Mouse (Mus musculus) hindbrain, embryonic 10.5 days (tissue): ENCODE data around the gene Pola1. TPM values are rescaled to one million over a fixed set of nuclear protein-coding genes. Genes with fewer than 3 reads are reported as not detected.

ENCODE experiments used
- DNase-seq: peaks from one replicate; pipeline ENCODE4 v3.0.0-alpha.2; 2017; ENCODE audit warnings: low spot score
- H3K27ac ChIP-seq: fragments of 300-500 bp; sonication (generic); 2 replicates; pipeline ENCODE4 v1.5.1; 2016; ENCODE audit warnings: mild to moderate bottlenecking, moderate library complexity
- H3K27me3 ChIP-seq: fragments of 300-500 bp; sonication (generic); 2 replicates; pipeline ENCODE4 v1.6.1; 2016; ENCODE audit warnings: mild to moderate bottlenecking; ENCODE audit not compliant: poor library complexity, insufficient read depth, severe bottlenecking
- H3K36me3 ChIP-seq: fragments of 300-500 bp; sonication (generic); 2 replicates; pipeline ENCODE4 v1.6.1; 2016; ENCODE audit warnings: mild to moderate bottlenecking, moderate library complexity
- H3K4me1 ChIP-seq: fragments of 300-500 bp; sonication (generic); replicated peaks from 2 replicates; pipeline ENCODE4 v1.6.1; 2016; ENCODE audit warnings: mild to moderate bottlenecking
- H3K4me3 ChIP-seq: fragments of 300-500 bp; sonication (generic); 2 replicates; pipeline ENCODE4 v1.5.1; 2016; ENCODE audit warnings: mild to moderate bottlenecking, moderate library complexity
- H3K9me3 ChIP-seq: fragments of 300-500 bp; sonication (generic); 2 replicates; pipeline ENCODE4 v1.6.1; 2016; ENCODE audit warnings: mild to moderate bottlenecking, moderate library complexity
- WGBS: fragments of 180-500 bp; shearing (Covaris S2); methylation state at CpG from one replicate; pipeline ENCODE4 v1.1.7; 2016; 5-methylcytosine and 5-hydroxymethylcytosine counted together
- polyA plus RNA-seq: library from polyadenylated mRNA; unstranded; fragments of >200 nt; fragmentation: Nextera tagmentation; extraction: Ambion mirVana; gene quantifications from 2 replicates; pipeline ENCODE4 v1.2.1, GENCODE M21; 2016

The Pola1 gene
- polyA plus RNA-seq, 1 experiment from 2014 or later = 14.7 TPM

- no peaks in the 10 kb centered on the region for H3K9me3 ChIP-seq
- H3K36me3 ChIP-seq = no peaks in the 10 kb centered on the region
- WGBS = 85% methylated on average over 3 of the region's 3 CpGs
- no peak overlapping the region for H3K4me3 ChIP-seq
- H3K4me1 ChIP-seq = no peaks in the 10 kb centered on the region
- no peak overlapping the region for H3K27ac ChIP-seq
- no peak for DNase-seq
- H3K27me3 ChIP-seq = no peaks in the 10 kb centered on the region
Observed at GRCm38 (mm10) chrX:93397089-93397488, 234.9 kb downstream of the Pola1 start.

GRCm38 (mm10) chrX:93377285-93377972, 254.5 kb downstream of the Pola1 start:
- Histone ChIP-seq H3K36me3 (no peaks in the 10 kb centered on the region), H3K4me3 (no peak overlapping the region), H3K27ac (no peak overlapping the region), H3K4me1 (no peaks in the 10 kb centered on the region), H3K9me3 (no peaks in the 10 kb centered on the region), H3K27me3 (no peaks in the 10 kb centered on the region)
- WGBS = 90% methylated on average over 9 of the region's 9 CpGs
- no peak for DNase-seq

DNA sequence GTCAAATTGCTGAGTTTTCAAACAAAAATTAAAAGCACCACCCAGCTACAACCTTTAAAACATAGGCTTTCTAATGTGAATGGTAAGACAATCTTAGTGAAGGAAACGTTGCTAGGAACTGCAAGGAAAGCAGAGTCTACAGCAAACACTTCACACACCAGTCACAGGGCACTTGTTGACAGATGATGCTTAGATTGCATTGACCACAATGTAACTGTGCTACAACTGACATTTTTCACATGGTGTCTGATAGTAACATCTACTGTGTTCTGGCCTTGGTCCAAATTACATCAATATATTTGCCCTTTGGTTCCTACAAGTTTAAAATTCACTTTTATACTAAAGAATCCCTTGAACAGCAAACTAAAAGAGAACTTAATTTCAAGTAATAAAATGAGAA, 258.5 kb downstream of the Pola1 start:
- Histone ChIP-seq H3K4me3 (no peak overlapping the region), H3K4me1 (no peaks in the 10 kb centered on the region), H3K27me3 (no peaks in the 10 kb centered on the region), H3K36me3 (no peaks in the 10 kb centered on the region), H3K9me3 (no peaks in the 10 kb centered on the region), H3K27ac (no peak overlapping the region)
- DNase-seq = no peak
- 61% methylated on average over 1 of the region's 1 CpGs for WGBS

DNA sequence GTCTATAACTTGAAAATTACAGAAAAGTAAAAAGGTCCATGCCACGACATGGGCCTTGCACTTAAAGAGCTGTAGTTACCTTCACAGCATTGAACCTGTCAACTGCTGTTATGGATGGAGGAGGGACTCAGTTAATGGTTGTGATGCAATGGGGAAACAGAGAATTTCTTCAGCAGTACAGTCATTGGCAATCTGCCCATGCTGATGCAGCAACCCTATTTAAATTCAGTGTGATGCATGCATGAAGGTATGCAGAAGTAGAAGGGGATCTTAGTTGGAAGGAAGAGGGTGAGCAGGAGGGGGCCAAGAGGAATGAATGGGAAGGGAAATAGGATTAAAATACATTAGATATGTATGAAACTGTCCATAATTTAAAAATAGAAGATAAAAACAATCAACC, 262.2 kb downstream of the Pola1 start:
- Histone ChIP-seq H3K36me3 (no peaks in the 10 kb centered on the region), H3K27ac (no peak overlapping the region), H3K4me1 (no peaks in the 10 kb centered on the region), H3K9me3 (no peaks in the 10 kb centered on the region), H3K27me3 (no peaks in the 10 kb centered on the region), H3K4me3 (no peak overlapping the region)
- 86% methylated on average over 1 of the region's 1 CpGs for WGBS
- DNase-seq = no peak

GRCm38 (mm10) chrX:93368211-93368610, 263.7 kb downstream of the Pola1 start:
- no peak overlapping the region for H3K27ac ChIP-seq
- H3K27me3 ChIP-seq = no peaks in the 10 kb centered on the region
- WGBS = 90% methylated on average over 3 of the region's 3 CpGs
- no peaks in the 10 kb centered on the region for H3K4me1 ChIP-seq
- no peaks in the 10 kb centered on the region for H3K9me3 ChIP-seq
- H3K36me3 ChIP-seq = no peaks in the 10 kb centered on the region
- no peak for DNase-seq
- no peak overlapping the region for H3K4me3 ChIP-seq

GRCm38 (mm10) chrX:93321336-93321735, 310.6 kb downstream of the Pola1 start:
- H3K27ac ChIP-seq = no peak overlapping the region
- H3K4me1 ChIP-seq = no peaks in the 10 kb centered on the region
- 82% methylated on average over 1 of the region's 1 CpGs for WGBS
- H3K9me3 ChIP-seq = no peaks in the 10 kb centered on the region
- no peak for DNase-seq
- no peaks in the 10 kb centered on the region for H3K27me3 ChIP-seq
- H3K36me3 ChIP-seq = no peaks in the 10 kb centered on the region
- no peak overlapping the region for H3K4me3 ChIP-seq

- Histone ChIP-seq H3K4me1 (no peaks in the 10 kb centered on the region), H3K4me3 (no peak overlapping the region), H3K36me3 (no peaks in the 10 kb centered on the region), H3K27ac (no peak overlapping the region), H3K27me3 (no peaks in the 10 kb centered on the region), H3K9me3 (no peaks in the 10 kb centered on the region)
- DNase-seq = no peak
- 87% methylated on average over 2 of the region's 2 CpGs for WGBS
Observed at GRCm38 (mm10) chrX:93319979-93320378, 312.0 kb downstream of the Pola1 start.

DNA sequence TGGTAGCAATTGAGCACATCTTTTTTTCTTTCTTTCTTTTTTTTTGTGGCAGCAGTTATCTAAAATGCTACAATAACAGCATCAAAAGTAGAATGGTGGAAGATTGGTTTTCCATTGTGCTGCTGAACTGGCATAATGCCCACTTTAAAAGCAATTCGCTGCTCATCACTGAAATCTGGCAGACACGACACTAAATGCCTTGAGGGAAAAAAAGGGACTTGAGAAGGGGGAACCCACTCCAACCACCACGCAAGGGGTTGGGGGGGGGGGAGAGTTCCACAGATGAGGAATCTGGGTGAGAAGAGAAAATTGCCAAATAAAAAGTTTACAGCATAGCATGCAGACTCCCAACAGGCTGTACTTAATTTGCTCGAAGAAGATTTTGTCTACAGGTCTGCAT, 314.4 kb downstream of the Pola1 start:
- no peaks in the 10 kb centered on the region for H3K36me3 ChIP-seq
- H3K4me3 ChIP-seq = no peak overlapping the region
- H3K9me3 ChIP-seq = no peaks in the 10 kb centered on the region
- no peaks in the 10 kb centered on the region for H3K4me1 ChIP-seq
- no peak overlapping the region for H3K27ac ChIP-seq
- H3K27me3 ChIP-seq = no peaks in the 10 kb centered on the region
- 77% methylated on average over 4 of the region's 4 CpGs for WGBS
- no peak for DNase-seq

- Histone ChIP-seq H3K4me3 (no peak overlapping the region), H3K27me3 (peaks cover 59% of the 10 kb centered on the region), H3K36me3 (no peaks in the 10 kb centered on the region), H3K9me3 (no peaks in the 10 kb centered on the region), H3K4me1 (no peaks in the 10 kb centered on the region), H3K27ac (no peak overlapping the region)
- no peak for DNase-seq
- WGBS = 92% methylated on average over 7 of the region's 7 CpGs
Observed at GRCm38 (mm10) chrX:93305780-93306179, 326.2 kb downstream of the Pola1 start.

GRCm38 (mm10) chrX:93301798-93302197, 330.2 kb downstream of the Pola1 start:
- peaks cover 5% of the 10 kb centered on the region for H3K4me1 ChIP-seq
- H3K36me3 ChIP-seq = no peaks in the 10 kb centered on the region
- DNase-seq = no peak
- peaks cover 90% of the 10 kb centered on the region for H3K27me3 ChIP-seq
- no peaks in the 10 kb centered on the region; the same call in 1 of the 2 replicates for H3K9me3 ChIP-seq
- H3K4me3 ChIP-seq = no peak overlapping the region
- H3K27ac ChIP-seq = no peak overlapping the region
- WGBS = 16% methylated on average over 7 of the region's 7 CpGs

DNA sequence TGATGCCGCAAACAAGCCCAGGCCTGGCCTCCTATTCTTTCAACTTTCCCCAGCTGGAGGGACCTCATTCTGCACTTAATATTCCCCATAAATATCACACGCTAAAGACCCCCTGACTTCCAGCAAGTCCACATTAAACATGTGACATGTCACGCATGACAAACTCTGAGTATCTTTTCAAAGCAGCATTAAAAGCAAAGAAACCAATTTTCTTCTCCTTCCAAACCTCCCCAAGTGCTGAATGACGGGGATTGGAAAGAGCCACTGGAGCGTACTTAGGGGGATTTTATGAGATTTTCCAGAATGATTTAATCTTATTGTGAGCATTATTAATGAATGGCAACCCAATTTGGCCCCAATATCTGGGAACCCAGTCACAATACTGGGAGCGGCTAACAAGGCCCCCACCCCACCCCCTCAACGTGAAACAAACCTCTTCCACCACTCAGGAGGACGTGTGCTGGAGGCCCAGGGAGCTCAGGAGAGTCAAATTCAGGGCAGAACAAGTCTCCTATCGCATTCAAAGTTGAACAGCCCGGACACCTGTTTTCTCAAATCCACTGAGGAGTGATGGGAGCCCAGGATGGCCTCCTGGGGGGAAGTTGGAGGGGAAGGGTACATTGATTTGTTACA, 331.7 kb downstream of the Pola1 start:
- peaks cover 6% of the 10 kb centered on the region for H3K4me1 ChIP-seq
- H3K27me3 ChIP-seq = peaks cover 91% of the 10 kb centered on the region
- H3K9me3 ChIP-seq = no peaks in the 10 kb centered on the region; the same call in 1 of the 2 replicates
- peak; percentile 6 for DNase-seq
- no peak overlapping the region for H3K4me3 ChIP-seq
- H3K36me3 ChIP-seq = no peaks in the 10 kb centered on the region
- WGBS = 19% methylated on average over 10 of the region's 10 CpGs
- no peak overlapping the region for H3K27ac ChIP-seq

GRCm38 (mm10) chrX:93299771-93300170, 332.2 kb downstream of the Pola1 start:
- 16% methylated on average over 6 of the region's 6 CpGs for WGBS
- H3K4me3 ChIP-seq = no peak overlapping the region
- peaks cover 97% of the 10 kb centered on the region for H3K27me3 ChIP-seq
- no peaks in the 10 kb centered on the region for H3K36me3 ChIP-seq
- peaks cover 6% of the 10 kb centered on the region for H3K4me1 ChIP-seq
- no peak for DNase-seq
- no peaks in the 10 kb centered on the region; the same call in 1 of the 2 replicates for H3K9me3 ChIP-seq
- no peak overlapping the region for H3K27ac ChIP-seq

DNA sequence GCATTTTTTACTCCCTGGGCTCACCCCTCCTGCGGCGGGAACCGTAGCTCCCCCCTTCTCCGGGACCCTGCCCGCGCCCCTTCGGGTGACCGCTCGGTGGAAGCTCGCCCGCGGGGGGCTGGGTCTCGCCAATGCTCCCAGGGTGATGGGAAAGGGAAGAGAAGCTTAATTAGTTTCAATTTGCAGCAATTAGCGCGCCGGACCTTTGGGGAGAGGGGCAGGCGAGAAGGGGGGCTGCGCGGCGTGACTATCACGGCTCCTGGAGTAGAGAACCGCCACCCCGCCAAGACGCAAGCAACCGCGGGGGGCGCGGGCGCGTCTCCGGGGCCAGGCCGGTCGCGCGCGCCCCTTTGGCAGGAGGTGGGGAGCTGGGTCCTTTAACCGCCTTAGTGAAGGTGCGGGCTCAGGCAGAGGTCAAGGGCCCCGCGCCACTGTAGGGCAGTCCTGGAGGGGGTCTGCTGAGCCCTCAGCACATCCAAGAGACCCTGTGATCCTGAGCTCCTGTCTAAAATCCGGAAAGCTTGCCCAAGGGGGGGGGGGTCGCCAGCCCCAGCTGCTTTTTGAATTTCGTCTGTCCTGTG, 332.8 kb downstream of the Pola1 start:
- DNase-seq = peak; percentile 8
- H3K27me3 ChIP-seq = peaks cover 100% of the 10 kb centered on the region
- WGBS = 17% methylated on average over 43 of the region's 43 CpGs
- H3K9me3 ChIP-seq = no peaks in the 10 kb centered on the region; the same call in 1 of the 2 replicates
- peak overlapping the region; percentile 34 for H3K4me3 ChIP-seq
- H3K27ac ChIP-seq = no peak overlapping the region
- peaks cover 9% of the 10 kb centered on the region for H3K4me1 ChIP-seq
- no peaks in the 10 kb centered on the region for H3K36me3 ChIP-seq
